Mouse (Mus musculus): ENCODE results near the gene Smg9.

- no peak for TF ChIP-seq CTCF (IDR thresholded peaks at IDR 0.05; ENCODE audit: borderline replicate concordance, extremely low read depth, insufficient read depth, insufficient read length)
- TF ChIP-seq POLR2A (IDR thresholded peaks at IDR 0.05; ENCODE audit: borderline replicate concordance, extremely low read depth, insufficient read depth, insufficient read length, poor library complexity, severe bottlenecking), result no peak
Observed at GRCm38 (mm10) chr7:24387059-24387556, 12.3 kb upstream of the Smg9 start.
